Mouse (Mus musculus): ENCODE data around the gene 4931414P19Rik. TPM values are rescaled to one million over a fixed set of nuclear protein-coding genes. Genes with fewer than 3 reads are reported as not detected.
"Not testable (repeated sequence)": the region's sequence is repeated elsewhere in the genome, so short reads cannot be mapped to it uniquely, and the experiment has no call there.

The 4931414P19Rik gene
- total RNA-seq, 2 experiments from 2014 or later: 5.1 to 6.9 TPM

DNA sequence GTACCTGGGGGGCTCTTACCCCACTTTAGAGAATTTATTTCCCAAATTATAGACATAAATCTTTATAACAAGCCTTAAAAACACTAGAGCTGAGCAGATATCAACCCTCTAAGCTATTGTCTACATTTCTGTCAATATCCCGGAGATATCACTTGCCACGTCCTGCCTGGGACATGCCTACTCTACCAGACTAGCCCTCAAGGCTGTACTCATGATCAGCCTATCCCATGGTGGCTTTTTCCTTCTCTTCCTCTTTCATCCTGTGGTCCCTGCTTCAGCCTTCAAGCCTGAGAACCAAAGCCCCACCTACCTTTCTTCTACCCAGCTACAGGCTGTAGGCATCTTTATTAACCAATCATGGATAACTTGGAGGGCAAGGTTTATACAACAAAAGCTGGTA, 24.0 kb upstream of the 4931414P19Rik start:
- no peak for ATAC-seq (replicated peaks; ENCODE audit: poor library complexity)

DNA sequence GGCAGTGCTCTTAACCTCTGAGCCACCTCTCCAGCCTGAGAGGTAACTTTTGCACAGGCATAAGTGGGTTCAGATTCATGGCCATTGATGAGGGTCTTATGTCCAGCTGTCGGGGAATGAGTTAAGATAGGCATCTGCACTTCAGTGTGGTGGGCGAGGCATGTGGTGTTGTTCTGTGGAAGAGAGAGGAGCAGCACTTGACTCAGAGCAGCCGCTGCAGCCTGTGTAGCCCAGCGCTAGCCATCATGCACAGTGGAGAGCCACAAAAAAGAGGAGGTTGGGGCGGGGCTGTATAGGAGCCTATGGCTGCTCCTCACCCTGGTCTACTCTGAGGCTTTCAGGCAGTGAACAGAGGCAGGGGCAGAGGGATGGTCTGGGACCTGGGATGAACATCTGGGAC, 22.3 kb upstream of the 4931414P19Rik start:
- ATAC-seq (replicated peaks; ENCODE audit: poor library complexity): no peak

DNA sequence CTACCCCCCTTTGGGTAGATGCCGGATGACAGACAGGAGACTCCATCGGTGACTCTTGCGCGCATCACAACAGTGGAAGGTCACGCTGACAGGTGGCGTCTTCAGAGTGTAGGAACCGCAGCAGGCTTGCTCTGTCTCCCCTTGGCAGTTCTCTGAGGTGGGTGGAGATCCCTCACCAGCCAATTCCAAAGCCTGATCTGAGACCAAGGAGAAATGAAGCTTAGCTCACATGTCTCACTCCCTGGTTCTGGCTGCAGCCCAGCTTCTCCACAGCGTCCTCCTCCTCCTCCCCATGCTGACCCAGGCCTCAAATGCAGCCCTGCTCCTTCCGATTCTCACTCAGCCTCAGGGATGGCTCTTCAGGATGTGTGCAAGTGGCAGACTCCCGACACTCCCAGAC, 19.2 kb upstream of the 4931414P19Rik start:
- ATAC-seq (replicated peaks; ENCODE audit: poor library complexity): no peak

DNA sequence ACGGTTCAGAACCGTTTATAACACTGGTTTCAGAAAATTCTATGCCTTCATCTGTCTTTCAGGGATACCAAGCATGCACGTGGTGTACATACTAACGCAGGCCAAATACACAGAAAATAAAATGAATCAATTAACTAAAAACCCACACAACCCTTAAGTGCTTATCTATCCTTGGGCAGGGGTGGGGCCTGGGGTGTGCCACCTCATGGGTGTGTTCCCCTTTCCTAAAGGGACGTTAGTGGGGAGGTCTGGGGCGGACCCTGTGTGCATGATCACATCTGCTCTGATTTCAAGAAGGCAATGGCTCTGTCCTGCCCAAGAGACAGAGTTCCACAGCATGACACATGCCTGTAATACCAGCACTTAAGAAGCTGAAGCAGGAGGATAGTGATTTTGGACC, 17.5 kb upstream of the 4931414P19Rik start:
- peak; percentile 73 for ATAC-seq (replicated peaks; ENCODE audit: poor library complexity)

DNA sequence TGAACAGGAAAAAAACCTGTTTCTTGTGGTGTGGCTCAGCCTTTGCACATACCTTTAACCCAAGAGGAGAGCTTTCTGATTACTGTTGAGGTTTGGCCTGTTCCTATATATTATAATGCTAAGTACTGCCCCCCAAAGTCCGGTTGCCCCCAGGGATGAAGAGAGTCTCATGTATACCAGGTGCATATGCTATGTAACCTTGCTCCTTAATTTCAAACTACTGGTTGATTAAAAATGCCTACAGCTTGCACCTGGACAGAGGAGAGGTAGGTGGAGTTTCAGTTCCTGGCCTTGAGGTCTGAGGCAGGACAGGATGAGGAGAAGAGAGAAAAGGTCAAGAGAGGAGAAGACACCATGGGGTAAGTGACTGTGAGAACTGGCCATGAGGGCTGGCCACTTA, 15.3 kb upstream of the 4931414P19Rik start, which contains the start of gene Psmb11:
Psmb11 (plus strand) TSS at position 301 of the 400 bp plus-strand sequence.
- ATAC-seq (replicated peaks; ENCODE audit: poor library complexity): no peak

DNA sequence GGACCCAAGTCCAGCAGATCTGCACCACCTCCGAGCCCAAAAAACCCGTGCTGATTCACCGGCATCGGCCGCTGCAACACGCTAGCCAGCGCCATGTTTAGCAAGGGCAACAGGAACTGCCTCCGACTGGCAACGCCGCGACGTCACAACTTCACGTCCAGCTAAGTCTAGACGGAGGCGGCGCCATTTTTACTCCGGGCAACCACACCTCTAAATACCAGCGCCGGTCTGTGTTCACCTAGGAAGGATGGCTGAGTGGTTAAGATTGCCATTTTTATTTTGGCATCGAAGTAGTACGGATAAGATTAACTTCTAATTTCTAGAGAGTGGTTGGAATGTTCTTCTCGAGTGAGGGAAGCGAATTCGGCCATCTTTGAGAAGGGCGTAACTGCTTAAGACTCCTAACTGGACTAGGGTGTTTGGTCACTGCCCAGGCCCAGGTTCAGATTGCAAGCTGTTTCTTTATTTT, 12.1 kb upstream of the 4931414P19Rik start, which contains the start of gene Psmb5:
Psmb5 (minus strand) TSS at position 126 of the 469 bp plus-strand sequence.
- ATAC-seq (replicated peaks; ENCODE audit: poor library complexity): peak; percentile 97

DNA sequence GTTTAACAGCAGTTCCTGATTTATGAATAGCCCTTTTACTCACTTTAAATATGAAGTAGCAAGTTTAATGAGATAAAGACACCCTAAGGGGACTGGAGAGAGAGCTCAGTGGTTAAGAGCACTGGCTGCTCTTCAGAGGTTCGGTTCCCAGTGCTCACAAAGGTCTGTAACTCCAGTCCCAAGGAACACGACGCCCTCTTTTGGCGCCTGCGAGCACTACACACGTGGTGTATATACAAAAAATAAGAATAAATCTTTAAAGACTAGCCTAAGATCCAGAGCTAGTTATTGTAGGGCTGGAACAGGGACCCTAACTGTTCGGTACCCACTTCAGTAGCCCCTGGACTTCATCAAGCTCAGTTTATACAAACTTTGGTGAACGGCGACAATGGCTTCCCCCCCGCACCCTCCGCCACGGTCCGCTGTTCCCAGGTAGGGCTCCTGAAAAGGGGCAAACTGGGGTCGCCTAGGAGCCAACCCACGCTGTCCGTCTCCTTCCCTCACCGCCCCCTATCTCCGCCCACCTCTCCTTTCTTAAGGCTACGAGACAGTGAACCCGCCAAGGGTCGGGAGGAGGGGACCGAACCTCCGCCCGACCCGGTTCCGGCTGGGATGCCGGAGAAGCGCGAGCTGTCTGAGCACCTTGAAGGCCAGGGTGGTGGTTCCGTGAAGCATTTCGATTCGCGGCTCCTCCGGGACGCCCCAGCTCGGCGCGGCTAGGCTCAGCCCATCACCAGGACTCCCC, 11.5 kb upstream of the 4931414P19Rik start:
- peak; percentile 38 for ATAC-seq (replicated peaks; ENCODE audit: poor library complexity)

DNA sequence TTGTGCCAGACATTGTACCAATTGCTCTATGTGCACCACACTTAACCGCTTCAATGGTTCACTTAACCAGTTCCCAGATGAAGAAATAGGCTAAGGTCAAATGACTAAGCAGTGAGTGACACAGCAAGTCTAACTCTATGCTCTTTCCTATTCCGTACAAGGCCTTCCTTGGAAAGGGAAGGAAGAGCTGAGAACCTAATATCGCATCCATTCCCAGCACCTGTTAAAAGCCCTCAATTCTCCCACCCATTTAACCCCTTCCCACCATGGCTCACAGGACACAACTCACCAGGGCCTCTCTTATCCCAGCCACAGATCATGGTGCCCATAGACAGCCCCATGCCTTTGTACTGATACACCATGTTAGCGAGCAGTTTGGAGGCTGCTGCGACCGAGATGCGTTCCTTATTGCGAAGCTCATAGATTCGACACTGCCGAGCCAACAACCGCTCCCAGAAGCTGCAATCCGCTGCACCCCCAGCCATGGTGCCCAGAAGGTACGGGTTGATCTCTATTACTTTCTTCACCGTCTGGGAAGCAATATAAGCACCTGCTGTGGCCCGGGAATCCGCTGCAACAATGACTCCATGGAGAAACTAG, 10.5 kb upstream of the 4931414P19Rik start:
- 0 out of 2 replicates have a peak, but pooled peaks have one; percentile 13 for ATAC-seq (replicated peaks; ENCODE audit: poor library complexity)

DNA sequence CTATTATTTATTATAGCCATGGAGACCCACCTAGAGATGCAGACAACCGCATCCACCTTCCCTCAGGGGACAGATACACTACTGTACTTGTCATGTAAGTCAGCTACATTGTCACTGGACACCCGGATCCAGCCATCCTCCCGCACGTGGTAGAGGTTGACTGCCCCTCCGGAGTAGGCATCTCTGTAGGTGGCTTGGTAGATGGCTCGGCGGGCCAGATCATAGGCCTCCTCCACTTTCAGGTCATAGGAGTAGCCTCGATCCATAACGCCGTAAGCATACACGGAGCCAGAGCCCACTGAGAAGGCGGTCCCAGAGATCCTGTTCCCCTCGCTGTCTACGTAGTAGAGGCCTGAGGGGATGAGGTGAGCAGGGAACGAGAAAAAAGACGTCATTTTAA, 8.3 kb upstream of the 4931414P19Rik start:
- ATAC-seq (replicated peaks; ENCODE audit: poor library complexity): not testable (repeated sequence)

DNA sequence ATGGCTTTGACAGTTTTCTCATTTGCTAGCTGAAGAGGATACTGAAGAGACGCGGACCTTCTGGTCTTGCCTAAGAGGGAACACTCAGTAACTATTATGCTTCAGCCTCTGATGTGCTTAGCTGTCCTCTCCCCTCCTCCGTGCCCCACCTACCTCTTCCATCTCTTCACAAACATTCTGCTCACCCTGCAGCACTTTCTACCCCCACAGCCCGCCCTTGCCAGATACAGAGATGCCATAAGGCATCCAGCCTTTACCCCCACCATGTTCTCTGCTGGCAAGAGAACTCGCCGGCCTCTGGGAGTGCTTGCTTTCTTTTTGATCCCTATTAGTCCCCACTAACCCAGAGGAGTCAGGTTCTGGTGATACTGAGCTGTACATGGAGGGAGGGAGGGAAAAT, 4.9 kb upstream of the 4931414P19Rik start:
- ATAC-seq (replicated peaks; ENCODE audit: poor library complexity): no peak

DNA sequence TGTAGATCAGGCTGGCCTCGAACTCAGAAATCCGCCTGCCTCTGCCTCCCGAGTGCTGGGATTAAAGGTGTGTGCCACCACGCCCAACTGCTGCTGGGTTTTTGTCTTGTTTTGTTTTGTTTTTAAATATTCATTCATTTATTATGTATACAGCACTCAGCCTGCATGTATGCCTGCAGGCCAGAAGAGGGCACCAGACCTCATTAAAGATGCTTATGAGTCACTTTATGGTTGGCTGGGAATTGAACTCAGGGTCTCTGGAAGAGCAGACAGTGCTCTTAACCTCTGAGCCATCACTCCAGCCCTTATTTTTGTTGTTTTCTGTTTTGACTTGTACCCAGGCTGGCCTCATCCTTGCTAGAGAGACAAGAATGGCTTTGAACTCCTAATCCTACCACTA, 4.2 kb upstream of the 4931414P19Rik start:
- peak; percentile 44; the same call in 1 of the 2 replicates for ATAC-seq (replicated peaks; ENCODE audit: poor library complexity)

DNA sequence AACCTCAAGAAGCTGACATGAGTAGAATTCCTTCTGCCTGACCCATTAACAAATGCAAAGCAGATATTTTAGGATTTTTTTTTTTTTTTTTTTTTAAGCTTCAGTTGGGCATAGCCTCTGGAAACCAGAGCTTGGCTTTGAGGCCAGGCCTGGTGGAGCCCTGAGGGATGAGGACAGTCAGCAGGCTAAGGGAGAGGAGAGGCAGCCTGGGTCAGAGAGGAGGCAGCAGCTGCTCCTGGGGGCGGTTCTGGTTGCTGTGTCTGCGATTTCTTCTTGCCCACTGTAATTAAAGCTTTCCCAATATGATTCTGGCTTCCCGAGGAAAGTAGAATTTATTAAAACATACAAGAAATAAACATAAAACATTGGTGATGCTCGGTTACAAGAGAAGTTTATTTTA, 3.5 kb upstream of the 4931414P19Rik start:
- ATAC-seq (replicated peaks; ENCODE audit: poor library complexity): no peak

DNA sequence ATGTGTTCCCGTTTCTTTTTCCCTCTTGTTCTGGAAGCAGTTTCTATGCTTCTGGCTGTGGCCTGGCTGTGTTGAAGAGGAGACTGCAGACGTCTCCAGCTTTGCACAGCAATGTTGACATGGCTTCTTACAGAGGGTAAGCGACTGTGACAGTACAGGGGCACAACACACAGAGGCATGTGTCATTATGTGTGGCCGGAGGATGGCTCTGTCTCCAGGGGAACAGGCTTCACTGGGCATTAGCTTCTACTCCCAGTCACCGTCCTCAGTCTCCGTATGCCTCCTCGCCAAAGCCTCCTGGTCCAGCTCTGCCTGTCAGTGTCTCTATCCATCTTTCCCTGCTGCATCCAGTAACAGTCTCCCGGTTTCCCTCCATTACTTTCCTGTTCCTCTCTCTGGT, 1.4 kb upstream of the 4931414P19Rik start:
- no peak for ATAC-seq (replicated peaks; ENCODE audit: poor library complexity)

DNA sequence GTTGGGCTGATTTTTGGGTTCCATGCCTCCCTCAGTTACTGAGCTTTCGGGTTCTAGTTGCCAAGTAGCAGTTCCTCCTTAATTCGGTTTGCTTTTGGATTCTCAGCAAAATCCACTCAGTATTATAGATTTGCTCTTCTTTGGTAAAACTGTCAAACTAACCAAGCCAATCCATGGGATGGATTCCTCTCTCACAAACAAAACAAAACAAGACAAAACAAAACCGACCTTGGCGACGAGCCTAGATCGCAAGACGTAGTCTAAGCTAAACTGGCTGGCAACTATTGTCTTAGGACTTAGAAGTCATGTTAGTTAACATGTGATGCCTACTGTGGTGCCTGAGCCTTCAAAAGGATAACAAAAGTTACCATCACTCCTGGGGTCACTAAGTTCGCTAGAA, 2.1 kb downstream of the 4931414P19Rik start:
- ATAC-seq (replicated peaks; ENCODE audit: poor library complexity): no peak

DNA sequence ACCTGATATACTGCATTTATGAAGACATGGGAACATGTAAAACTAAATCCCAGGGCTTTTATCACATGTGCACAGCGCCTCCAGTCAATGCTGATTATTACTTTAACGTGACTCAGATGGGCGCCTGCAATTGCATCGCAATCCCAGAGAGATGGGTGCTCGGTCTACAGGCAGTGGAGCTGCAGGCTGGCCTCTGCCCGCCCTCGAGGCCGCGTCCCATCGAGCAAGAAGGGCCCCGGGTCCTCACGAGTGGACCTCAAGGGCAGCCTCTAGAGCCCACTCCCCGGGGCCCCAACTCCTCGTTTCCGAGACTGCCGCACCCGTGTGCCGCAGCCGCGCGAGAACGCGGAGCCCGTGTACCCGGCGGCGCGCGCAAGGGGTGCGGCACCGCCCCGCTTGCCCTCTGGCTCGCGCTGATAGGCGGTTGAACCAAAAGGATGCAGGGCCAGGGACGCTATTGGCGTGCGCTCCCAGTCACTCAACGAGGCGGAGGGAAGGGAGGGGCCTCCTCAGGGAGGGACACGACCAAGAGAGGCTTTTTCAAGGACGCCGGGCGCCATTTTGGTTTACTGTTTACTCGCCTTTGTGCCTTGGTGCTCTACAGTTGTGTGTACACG, 2.6 kb downstream of the 4931414P19Rik start:
- peak; percentile 97 for ATAC-seq (replicated peaks; ENCODE audit: poor library complexity)

DNA sequence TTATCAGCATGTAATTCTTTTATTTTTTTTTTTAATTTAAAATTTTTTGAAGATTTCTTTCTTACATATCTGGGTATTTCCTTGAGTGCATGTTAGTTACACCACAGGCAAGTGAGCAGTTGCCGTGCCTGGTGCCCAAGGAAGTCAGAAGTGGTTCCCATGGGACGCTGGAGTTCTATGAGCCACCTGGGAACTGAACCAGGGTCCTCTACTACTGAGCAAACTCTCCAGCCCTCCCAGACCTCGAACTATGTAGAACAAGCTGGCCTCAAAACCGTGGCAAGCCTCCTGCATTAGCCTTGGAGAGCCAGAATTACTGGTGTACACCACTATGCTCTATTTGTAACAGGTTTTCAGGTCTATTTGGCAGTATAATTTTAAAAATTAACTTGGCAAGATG, 3.2 kb downstream of the 4931414P19Rik start:
- 0 out of 2 replicates have a peak, but pooled peaks have one; percentile 0 for ATAC-seq (replicated peaks; ENCODE audit: poor library complexity)

DNA sequence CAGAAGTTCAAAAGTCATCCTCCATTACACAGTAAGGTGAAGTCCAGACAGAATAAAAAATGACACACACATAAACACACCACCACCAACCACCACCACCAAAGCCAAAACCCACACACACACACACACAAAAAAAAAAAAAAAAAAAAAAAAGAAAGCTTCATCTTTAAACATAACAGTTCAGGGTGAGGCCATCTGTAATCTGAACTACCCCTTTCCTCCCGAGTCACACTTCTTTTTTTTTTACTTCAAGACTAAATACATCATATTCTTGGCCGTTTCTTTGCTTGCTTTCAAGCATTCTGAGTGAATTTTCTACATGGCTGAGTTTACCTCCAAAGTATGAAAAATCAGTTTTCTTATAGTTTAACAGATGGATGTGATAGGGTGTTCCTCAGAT, 4.2 kb downstream of the 4931414P19Rik start:
- ATAC-seq (replicated peaks; ENCODE audit: poor library complexity): no peak

DNA sequence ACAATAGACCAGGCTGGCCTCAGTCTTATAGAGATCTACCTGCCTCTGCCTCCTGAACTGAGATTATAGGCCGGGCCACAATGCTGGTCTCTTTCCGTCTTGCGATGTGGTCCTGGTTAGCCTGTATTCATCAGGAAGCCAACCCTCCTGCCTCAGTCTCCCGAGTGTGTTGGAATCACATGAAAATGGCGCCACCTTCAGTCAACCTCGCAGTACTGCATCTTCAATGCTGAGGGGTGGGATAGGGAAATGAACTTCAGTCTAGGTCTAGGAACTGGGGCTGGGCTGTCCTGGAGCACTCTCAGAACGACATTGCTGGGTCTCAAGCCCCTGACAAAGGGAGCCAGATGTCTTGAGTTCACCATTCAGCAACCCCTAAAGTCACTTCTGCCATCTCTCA, 8.7 kb downstream of the 4931414P19Rik start:
- ATAC-seq (replicated peaks; ENCODE audit: poor library complexity): 0 out of 2 replicates have a peak, but pooled peaks have one; percentile 46

DNA sequence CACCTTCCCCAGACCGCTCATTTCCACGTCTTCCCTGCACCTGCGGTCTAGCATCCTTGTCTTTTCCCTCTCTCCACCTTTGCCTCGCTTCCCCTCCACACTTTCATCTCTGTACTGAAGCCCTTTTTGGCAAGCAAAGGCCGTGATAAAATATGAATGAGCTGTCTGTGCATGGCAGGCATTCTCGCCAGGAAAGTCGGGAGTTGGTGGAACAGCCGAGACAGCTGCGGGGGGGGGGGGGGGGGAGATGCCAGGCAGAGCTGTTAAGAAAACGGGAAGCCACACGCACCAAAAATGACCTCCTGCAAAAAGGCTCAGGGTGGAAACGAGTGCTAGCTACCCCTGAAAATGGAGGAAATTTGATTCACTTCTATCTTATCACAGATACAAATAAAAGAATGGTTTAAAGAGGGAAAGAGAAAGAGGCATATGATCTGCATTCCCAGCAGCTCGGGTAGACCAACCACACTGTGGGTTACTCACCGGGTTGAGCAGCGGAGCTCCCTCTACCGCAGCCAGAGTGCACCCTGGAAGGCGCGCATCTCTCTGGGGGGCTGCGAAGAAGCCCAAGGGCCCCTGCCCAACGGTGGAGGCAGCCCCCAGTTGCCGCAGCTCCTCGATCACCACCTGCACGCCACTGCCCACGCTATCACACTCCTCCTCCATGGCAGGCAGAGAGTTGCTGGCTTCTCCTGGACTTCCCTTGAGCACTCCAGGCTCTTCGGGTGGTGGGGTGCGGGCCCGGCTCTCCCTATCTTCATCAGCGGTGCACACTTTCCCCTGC, 11.0 kb downstream of the 4931414P19Rik start:
- ATAC-seq (replicated peaks; ENCODE audit: poor library complexity): no peak

DNA sequence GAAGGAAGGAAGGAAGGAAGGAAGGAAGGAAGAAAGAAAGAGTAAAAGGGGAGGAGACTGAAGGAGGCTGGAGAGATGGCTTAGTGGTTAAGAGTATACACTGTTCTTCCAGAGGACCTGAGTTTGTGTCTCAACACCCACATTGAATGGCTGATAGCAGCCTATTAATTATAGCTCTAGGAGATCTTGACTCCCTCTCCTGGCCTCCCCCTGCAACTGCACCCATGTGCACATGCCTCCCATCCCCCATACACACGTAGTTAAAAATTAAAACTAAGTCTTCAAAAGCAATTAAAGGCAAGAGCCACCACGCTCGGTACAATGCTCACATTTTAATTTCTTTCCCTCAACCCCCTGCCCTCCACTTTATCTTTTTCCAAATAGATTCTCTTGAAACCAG, 11.7 kb downstream of the 4931414P19Rik start:
- ATAC-seq (replicated peaks; ENCODE audit: poor library complexity): peak; percentile 59

Data from megakaryocyte progenitor cell, adult 5-6 weeks (primary cell).